Mouse (Mus musculus): ENCODE data around the gene Ucma. TPM values are rescaled to one million over a fixed set of nuclear protein-coding genes. Genes with fewer than 3 reads are reported as not detected.

The Ucma gene
- total RNA-seq, 2 experiments from 2014 or later: 1.8 to 4.0 TPM

DNA sequence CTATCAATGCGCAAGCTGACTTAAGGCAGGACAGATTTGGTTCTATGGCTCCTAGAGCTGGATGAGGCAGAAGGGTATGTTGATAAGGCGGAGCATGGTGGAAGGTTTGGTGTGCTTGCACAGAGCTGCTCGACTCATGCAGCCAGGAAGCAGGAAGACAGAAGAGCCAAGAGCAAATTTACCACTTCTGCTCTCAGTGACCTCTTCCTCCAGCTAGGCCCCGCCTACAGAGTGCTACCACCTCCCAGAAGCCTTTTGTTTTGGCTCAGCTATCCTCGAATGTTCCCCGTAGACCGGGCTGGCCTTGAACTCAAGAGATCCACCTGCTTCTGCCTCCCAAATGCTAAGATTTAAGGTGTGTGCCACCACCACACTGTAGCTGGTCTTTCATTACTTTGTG lies 38.7 kb downstream of the Ucma start:
- DNase-seq (ENCODE audit: low spot score in 2 of 2): no peak
- no peak overlapping the region for H3K4me3 ChIP-seq
- no peak for TF ChIP-seq CTCF (conservative IDR thresholded peaks at IDR 0.05)
- no peak overlapping the region for H3K27ac ChIP-seq

DNA sequence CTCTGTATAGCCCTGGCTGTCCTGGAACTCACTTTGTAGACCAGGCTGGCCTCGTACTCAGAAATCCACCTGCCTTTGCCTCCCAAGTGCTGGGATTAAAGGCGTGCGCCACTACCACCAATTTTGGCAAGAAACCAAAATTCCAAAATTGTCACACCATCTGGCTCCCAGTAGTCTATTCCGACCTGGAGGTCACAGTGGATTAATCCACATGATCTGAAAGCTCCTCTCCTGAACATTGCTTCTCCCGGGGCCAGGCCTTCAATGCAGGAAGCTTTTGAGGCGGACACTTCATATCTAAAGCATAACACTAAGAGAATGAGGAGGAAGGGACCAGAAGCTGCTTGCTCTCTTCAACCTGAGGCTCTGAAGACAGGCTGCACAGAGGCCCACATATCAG lies 39.6 kb downstream of the Ucma start:
- no peak for DNase-seq (ENCODE audit: low spot score in 2 of 2)
- Histone ChIP-seq H3K27ac (no peak overlapping the region), H3K4me3 (no peak overlapping the region)
- TF ChIP-seq CTCF (conservative IDR thresholded peaks at IDR 0.05): no peak

DNA sequence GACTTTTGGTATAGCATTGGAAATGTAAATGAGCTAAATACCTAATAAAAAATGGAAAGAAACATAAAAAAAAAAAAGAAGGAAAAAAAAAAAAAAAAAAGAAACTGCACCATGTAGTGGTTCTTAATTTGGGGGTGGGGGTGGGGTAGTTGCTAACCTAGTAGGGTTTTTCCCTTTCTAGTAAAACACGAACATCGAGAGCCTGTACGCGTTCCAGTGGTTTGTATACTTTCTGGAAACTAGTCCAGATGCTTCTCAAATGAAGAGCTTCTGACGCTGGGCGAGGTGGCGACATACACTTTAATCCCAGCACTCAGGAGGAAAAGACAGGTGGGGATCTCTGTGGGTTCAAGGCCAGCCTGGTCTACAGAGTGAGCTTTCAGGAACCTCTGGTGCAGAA lies 41.0 kb downstream of the Ucma start:
- H3K27ac ChIP-seq: no peak overlapping the region
- no peak for DNase-seq (ENCODE audit: low spot score in 2 of 2)
- no peak for TF ChIP-seq CTCF (conservative IDR thresholded peaks at IDR 0.05)
- H3K4me3 ChIP-seq: no peak overlapping the region

DNA sequence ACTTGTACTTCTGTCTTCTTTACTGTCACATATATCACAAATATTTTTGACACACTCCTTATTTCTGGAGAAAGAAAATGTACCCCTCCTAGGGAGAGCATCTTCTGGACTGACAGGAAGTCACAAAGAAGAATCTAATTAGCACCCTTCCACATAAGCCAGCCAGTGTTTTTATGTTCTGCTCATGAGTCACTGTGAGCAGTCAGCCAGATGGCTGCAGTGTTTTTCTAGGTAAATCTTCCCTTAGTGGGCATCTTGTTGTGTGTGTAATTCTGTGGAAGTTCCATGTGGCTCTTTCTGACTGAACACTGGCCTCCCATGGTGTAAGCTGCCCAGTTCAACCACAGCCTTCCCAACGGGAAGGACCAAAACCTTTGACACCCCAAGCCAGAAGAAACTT lies 43.8 kb downstream of the Ucma start:
- Histone ChIP-seq H3K27ac (0 out of 2 replicates have a peak overlapping the region, but pooled peaks have one; percentile 1), H3K4me3 (no peak overlapping the region)
- DNase-seq (ENCODE audit: low spot score in 2 of 2): peak in 1 of 2 experiments; percentile 46
- no peak for TF ChIP-seq CTCF (conservative IDR thresholded peaks at IDR 0.05)

- Histone ChIP-seq H3K4me3 (no peak overlapping the region), H3K27ac (no peak overlapping the region)
- TF ChIP-seq CTCF (conservative IDR thresholded peaks at IDR 0.05): no peak
- no peak for DNase-seq (ENCODE audit: low spot score in 2 of 2)
Measured at GRCm38 (mm10) chr2:5023275-5023674, 47.4 kb downstream of the Ucma start.

DNA sequence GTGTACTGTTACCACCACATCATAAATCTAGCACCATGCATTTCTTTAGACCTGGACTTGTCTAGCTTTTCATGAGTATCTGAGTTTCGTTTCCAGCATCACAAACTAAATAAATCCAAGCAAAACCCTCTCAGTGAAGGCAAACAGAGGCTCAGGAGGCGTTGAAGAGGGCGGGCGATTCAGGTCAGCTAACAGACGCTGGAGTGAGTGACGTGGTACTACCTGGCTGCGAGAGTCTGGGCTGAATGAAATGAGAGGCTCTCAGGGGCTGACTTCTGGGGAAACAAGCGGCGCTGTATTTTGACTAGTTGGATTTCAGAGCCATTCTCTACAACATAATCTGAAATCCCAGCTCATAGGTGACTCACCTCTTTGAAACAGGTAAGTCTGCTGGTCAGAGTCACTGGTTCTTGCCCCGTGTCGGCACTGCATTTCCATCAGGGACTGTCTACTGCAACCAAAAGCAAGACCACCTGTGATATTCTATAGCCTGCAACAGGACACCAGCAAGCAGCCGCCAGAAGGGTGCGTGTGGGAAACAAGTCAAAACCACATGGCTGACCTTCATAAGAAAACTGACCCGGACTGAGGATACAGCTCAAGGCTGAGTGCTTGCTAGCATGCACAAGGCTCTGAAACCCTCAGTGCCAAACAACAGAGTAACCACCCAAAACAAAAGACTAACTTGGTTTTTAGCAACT lies 47.9 kb downstream of the Ucma start:
- Histone ChIP-seq H3K27ac (no peak overlapping the region), H3K4me3 (no peak overlapping the region)
- no peak for DNase-seq (ENCODE audit: low spot score in 2 of 2)
- no peak for TF ChIP-seq CTCF (conservative IDR thresholded peaks at IDR 0.05)

GRCm38 (mm10) chr2:5025162-5025733 lies 49.3 kb downstream of the Ucma start:
- H3K27ac ChIP-seq: no peak overlapping the region
- H3K4me3 ChIP-seq: no peak overlapping the region
- TF ChIP-seq CTCF (conservative IDR thresholded peaks at IDR 0.05): peak; percentile 53
- no peak for DNase-seq (ENCODE audit: low spot score in 2 of 2)

DNA sequence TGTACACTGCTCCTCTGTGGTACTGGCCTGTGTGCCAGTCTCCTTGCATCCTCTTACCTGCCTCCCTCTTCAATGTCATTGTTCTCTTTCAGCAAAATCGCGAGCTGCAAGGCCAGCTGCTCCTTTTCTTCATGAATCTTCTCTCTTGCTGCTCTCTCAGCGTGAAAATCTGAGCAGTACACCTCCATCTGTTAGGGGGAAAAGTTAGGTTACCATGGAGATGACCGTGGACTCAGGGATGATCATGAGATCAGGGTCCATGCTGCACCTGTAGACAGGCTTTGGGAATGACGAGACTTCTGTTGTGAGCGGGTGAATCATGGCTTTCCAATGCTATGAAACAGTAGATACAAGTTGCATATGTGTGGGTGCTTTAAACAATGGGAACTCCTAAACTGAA lies 51.1 kb downstream of the Ucma start:
- Histone ChIP-seq H3K4me3 (no peak overlapping the region), H3K27ac (no peak overlapping the region)
- no peak for TF ChIP-seq CTCF (conservative IDR thresholded peaks at IDR 0.05)
- DNase-seq (ENCODE audit: low spot score in 2 of 2): no peak

DNA sequence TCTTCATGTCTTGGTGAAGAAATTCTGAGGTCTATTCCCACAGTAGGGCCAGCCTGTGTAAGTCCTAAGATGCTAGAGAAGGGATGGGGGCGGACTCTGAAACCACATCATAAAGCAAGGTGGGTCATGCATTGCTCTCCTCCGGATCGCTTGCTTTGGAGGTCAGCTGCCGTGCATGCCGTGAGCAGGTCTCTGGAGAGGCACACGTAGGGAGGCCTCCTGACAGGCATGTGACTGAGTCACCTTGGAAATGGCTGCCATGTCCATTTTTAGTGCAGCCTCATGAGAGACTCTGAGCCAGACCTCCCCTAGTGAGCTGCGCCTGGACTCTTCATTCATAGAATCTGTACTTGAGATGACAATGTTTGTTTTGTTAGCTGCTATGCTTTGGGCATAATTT lies 52.1 kb downstream of the Ucma start:
- H3K27ac ChIP-seq: no peak overlapping the region
- DNase-seq (ENCODE audit: low spot score in 2 of 2): no peak
- H3K4me3 ChIP-seq: no peak overlapping the region
- no peak for TF ChIP-seq CTCF (conservative IDR thresholded peaks at IDR 0.05)

DNA sequence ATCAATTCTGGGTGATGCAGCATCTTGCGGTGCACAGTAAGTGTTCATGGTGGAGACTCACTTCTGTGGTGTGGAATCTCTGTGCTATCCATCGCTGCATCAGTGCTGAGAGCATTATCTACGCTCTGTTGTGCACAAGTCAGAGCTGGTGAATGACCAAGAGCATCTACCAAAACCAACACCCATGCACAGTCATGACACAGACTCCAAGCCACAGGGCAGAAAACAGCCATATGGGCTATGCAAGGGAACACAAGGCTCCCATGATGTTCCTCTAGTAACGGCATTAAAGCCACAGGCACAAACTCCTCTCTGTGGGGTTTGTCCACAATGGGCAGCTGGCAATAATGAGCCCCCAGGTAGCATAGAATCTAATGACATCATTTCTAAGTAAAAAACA lies 53.9 kb downstream of the Ucma start:
- Histone ChIP-seq H3K27ac (no peak overlapping the region), H3K4me3 (no peak overlapping the region)
- TF ChIP-seq CTCF (conservative IDR thresholded peaks at IDR 0.05): no peak
- DNase-seq (ENCODE audit: low spot score in 2 of 2): no peak

- TF ChIP-seq CTCF (conservative IDR thresholded peaks at IDR 0.05): no peak
- DNase-seq (ENCODE audit: low spot score in 2 of 2): peak in 1 of 2 experiments; percentile 37
- no peak overlapping the region for H3K4me3 ChIP-seq
- H3K27ac ChIP-seq: no peak overlapping the region
Measured at GRCm38 (mm10) chr2:5031215-5031614, 55.3 kb downstream of the Ucma start.

GRCm38 (mm10) chr2:5032665-5033064 lies 56.7 kb downstream of the Ucma start:
- Histone ChIP-seq H3K4me3 (no peak overlapping the region), H3K27ac (no peak overlapping the region)
- no peak for TF ChIP-seq CTCF (conservative IDR thresholded peaks at IDR 0.05)
- no peak for DNase-seq (ENCODE audit: low spot score in 2 of 2)

DNA sequence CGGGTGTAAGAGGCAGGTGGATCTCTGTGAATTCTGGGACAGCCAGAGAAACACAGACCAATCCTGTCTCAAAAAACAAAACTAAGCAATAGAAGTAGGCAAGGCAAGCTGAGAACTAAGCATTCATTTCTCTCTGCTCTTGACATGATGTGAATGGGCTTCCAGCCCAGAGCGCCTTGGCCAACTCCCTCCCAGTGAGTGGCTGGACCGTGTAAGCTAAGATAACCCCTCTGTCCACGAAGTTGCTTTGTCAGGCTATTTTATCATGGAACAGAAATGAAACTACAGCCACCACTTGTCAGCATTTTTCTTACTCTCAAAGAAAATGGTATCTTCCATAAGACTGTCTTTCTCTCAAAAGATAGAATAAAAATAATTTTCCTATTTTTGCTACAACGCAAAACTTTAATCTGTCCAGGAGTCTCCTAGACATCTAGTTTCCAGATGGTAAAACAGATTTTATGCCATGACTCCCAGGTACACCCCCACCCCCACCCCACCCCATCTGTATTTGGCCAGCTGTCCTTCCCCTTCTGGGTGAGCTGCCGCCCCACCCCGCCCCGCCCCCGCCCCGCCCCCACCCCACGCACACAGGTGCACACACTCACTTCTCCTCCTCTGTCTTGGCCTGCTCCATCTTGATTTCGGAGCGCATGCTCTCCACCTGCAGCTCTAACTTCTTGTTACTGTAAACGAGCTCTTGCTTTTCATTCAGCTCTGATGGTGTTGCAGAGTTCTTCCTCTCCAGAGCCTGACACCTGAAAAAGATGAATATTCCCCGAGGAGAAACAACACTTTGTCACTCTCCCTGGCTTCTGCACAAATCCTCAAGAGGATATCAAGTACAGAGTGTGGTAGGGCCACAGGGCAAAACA lies 57.9 kb downstream of the Ucma start:
- TF ChIP-seq CTCF (conservative IDR thresholded peaks at IDR 0.05): no peak
- no peak for DNase-seq (ENCODE audit: low spot score in 2 of 2)
- Histone ChIP-seq H3K27ac (no peak overlapping the region), H3K4me3 (no peak overlapping the region)
